Mouse (Mus musculus) CH12.LX (cell line): ENCODE results near the gene Caln1. TPM values are rescaled to one million over a fixed set of nuclear protein-coding genes. Genes with fewer than 3 reads are reported as not detected.

Experiments used
- DNase-seq: peaks from one replicate; pipeline ENCODE4 v3.0.0-alpha.2; 2013; ENCODE audit errors: extremely low read depth
- H3K27ac ChIP-seq: 2 replicates; pipeline ENCODE4 v1.5.1; 2012; ENCODE audit warnings: low read depth, mild to moderate bottlenecking, control low read depth, moderate library complexity; ENCODE audit not compliant: insufficient read depth
- H3K27me3 ChIP-seq: replicated peaks from 2 replicates; pipeline ENCODE3; 2012; ENCODE audit warnings: inconsistent platforms
- H3K36me3 ChIP-seq, 2 experiments: replicated peaks in 1 of 2; 2 replicates each; pipeline versions ENCODE3 to v1.6.1; 2012; ENCODE audit warnings: inconsistent platforms in 1 of 2, low read length in 1 of 2, mild to moderate bottlenecking in 1 of 2, mixed read lengths in 1 of 2, moderate library complexity in 1 of 2; ENCODE audit not compliant: control insufficient read depth in 1 of 2, insufficient read depth in 1 of 2
- H3K4me1 ChIP-seq, 2 experiments: 2 replicates each; pipeline ENCODE4 v1.6.1; 2012; ENCODE audit warnings: inconsistent platforms in 1 of 2, moderate library complexity in 1 of 2; ENCODE audit not compliant: insufficient read depth in 2 of 2, control insufficient read depth in 1 of 2
- H3K4me2 ChIP-seq: 2 replicates; pipeline ENCODE4 v1.6.1; 2012; ENCODE audit warnings: low read depth, mild to moderate bottlenecking, control low read depth; ENCODE audit not compliant: poor library complexity, insufficient read depth, severe bottlenecking
- H3K4me3 ChIP-seq, 3 experiments: fragments of 150-350 bp in 1 of 3; sonication (generic) in 1 of 3; replicated peaks in 1 of 3; 2 replicates each; pipeline versions ENCODE3 to v1.5.1; 2011 to 2012; ENCODE audit warnings: low read depth in 2 of 3, low read length in 2 of 3, mild to moderate bottlenecking in 2 of 3, moderate library complexity in 2 of 3, control low read depth in 1 of 3, improper control_type of control experiment in 1 of 3, inconsistent platforms in 1 of 3, mixed read lengths in 1 of 3; ENCODE audit not compliant: poor library complexity in 1 of 3
- H3K79me2 ChIP-seq: replicated peaks from 2 replicates; pipeline ENCODE4 v1.6.1; 2012; ENCODE audit warnings: mild to moderate bottlenecking, moderate library complexity; ENCODE audit not compliant: control insufficient read depth, poor library complexity, insufficient read depth, severe bottlenecking; ENCODE audit errors: extremely low read depth
- H3K9ac ChIP-seq: 2 replicates; pipeline ENCODE4 v1.6.1; 2012; ENCODE audit warnings: low read depth, mild to moderate bottlenecking, control low read depth, moderate library complexity; ENCODE audit not compliant: insufficient read depth
- H3K9me3 ChIP-seq: replicated peaks from 2 replicates; pipeline ENCODE3; 2012; ENCODE audit warnings: low read length, inconsistent platforms, mixed read lengths
- BHLHE40 ChIP-seq: IDR thresholded peaks from 2 replicates; pipeline ENCODE4 v1.6.1; 2011; ENCODE audit warnings: mild to moderate bottlenecking, low read depth, low read length, improper control_type of control experiment
- CHD1 ChIP-seq: IDR thresholded peaks from 2 replicates; pipeline ENCODE4 v1.6.1; 2012; ENCODE audit warnings: low read depth, low read length, improper control_type of control experiment, inconsistent platforms
- CTCF ChIP-seq, 2 experiments: IDR thresholded peaks in 1 of 2; conservative IDR thresholded peaks in 1 of 2; 2 replicates each; pipeline ENCODE4 v1.5.1; 2011 to 2012; ENCODE audit warnings: low read depth in 2 of 2, low read length in 2 of 2, improper control_type of control experiment in 1 of 2, inconsistent platforms in 1 of 2, mild to moderate bottlenecking in 1 of 2, moderate library complexity in 1 of 2
- EP300 ChIP-seq: IDR thresholded peaks from 2 replicates; pipeline ENCODE4 v1.6.1; 2011; ENCODE audit warnings: low read length, improper control_type of control experiment
- ETS1 ChIP-seq: conservative IDR thresholded peaks from 2 replicates; pipeline ENCODE4 v1.6.1; 2012; ENCODE audit warnings: low read depth, mild to moderate bottlenecking, inconsistent platforms, low read length, improper control_type of control experiment, moderate library complexity
- HCFC1 ChIP-seq: IDR thresholded peaks from 2 replicates; pipeline ENCODE4 v1.6.1; 2012; ENCODE audit warnings: low read depth, mild to moderate bottlenecking, inconsistent platforms, low read length, improper control_type of control experiment
- IRF4 ChIP-seq: IDR thresholded peaks from 2 replicates; pipeline ENCODE4 v1.6.1; 2014; ENCODE audit warnings: low read depth, mild to moderate bottlenecking, inconsistent platforms, low read length, improper control_type of control experiment
- JUN ChIP-seq: IDR thresholded peaks from 2 replicates; pipeline ENCODE4 v1.6.1; 2011; ENCODE audit warnings: low read depth, mild to moderate bottlenecking, low read length, improper control_type of control experiment, moderate library complexity; ENCODE audit not compliant: insufficient read depth
- JUND ChIP-seq: conservative IDR thresholded peaks from 2 replicates; pipeline ENCODE4 v1.6.1; 2011; ENCODE audit warnings: low read depth, low read length, improper control_type of control experiment
- MAFK ChIP-seq: IDR thresholded peaks from 2 replicates; pipeline ENCODE4 v1.6.1; 2011; ENCODE audit warnings: low read length, improper control_type of control experiment; ENCODE audit not compliant: insufficient replicate concordance
- MEF2A ChIP-seq: IDR thresholded peaks from 2 replicates; pipeline ENCODE4 v1.6.1; 2014; ENCODE audit warnings: low read depth, mild to moderate bottlenecking, inconsistent platforms, low read length, improper control_type of control experiment, borderline replicate concordance
- MXI1 ChIP-seq: IDR thresholded peaks from 2 replicates; pipeline ENCODE4 v1.6.1; 2011; ENCODE audit warnings: mild to moderate bottlenecking, low read depth, low read length, improper control_type of control experiment
- MYC ChIP-seq: IDR thresholded peaks from 2 replicates; pipeline ENCODE4 v1.6.1; 2011; ENCODE audit warnings: low read depth, mild to moderate bottlenecking, improper control_type of control experiment, low read length
- NRF1 ChIP-seq: IDR thresholded peaks from 2 replicates; pipeline ENCODE4 v1.6.1; 2014; ENCODE audit warnings: low read depth, mild to moderate bottlenecking, inconsistent platforms, low read length, improper control_type of control experiment, moderate library complexity
- POLR2A ChIP-seq: IDR thresholded peaks from 2 replicates; pipeline ENCODE4 v1.6.1; 2011; ENCODE audit warnings: low read depth, mild to moderate bottlenecking, improper control_type of control experiment, low read length
- POLR2AphosphoS2 ChIP-seq: IDR thresholded peaks from 2 replicates; pipeline ENCODE4 v1.6.1; 2011; ENCODE audit warnings: low read depth, low read length, improper control_type of control experiment
- USF1 ChIP-seq: IDR thresholded peaks from 2 replicates; pipeline ENCODE4 v1.6.1; 2014; ENCODE audit warnings: low read depth, mild to moderate bottlenecking, inconsistent platforms, low read length, improper control_type of control experiment
- ZC3H11A ChIP-seq: IDR thresholded peaks from 2 replicates; pipeline ENCODE4 v1.6.1; 2012; ENCODE audit warnings: low read depth, mild to moderate bottlenecking, inconsistent platforms, low read length, improper control_type of control experiment
- ZNF384 ChIP-seq: IDR thresholded peaks from 2 replicates; pipeline ENCODE4 v1.6.1; 2012; ENCODE audit warnings: low read depth, low read length, improper control_type of control experiment, inconsistent platforms
- dilution Hi-C: fragments of 300-500 bp; cut with MboI; formaldehyde crosslinking; loops from 2 replicates; pipeline ENCODE4 v1.14.3; 2020; ENCODE audit warnings: low sequenced_read_pairs; ENCODE audit not compliant: extremely low pct_unique_long_range_greater_than_20kb, extremely low pct_ligation_motif_present
- in situ Hi-C: fragments of 300-500 bp; cut with MboI; formaldehyde crosslinking; loops from 3 replicates; pipeline ENCODE4 v1.14.3; 2019; ENCODE audit warnings: low sequenced_read_pairs, low pct_ligation_motif_present, low pct_unique_long_range_greater_than_20kb, mixed read lengths
- polyA plus RNA-seq: library from polyadenylated mRNA; unstranded; fragments of >175 nt; gene quantifications from 2 replicates; pipeline ENCODE4 v1.2.1, GENCODE M21; 2012; ENCODE audit warnings: low read depth; ENCODE audit not compliant: insufficient read length
- total RNA-seq, 2 experiments: library from RNA; depleted of rRNA; stranded (reverse); fragments of 300-350 nt in 1 of 2; fragments of >200 nt in 1 of 2; gene quantifications; 2 replicates each; pipeline ENCODE4 v1.2.3; 2012 to 2014

Gene Caln1
- total and polyA plus RNA-seq, 3 experiments: under 0.01 TPM; not detected in 2

DNA sequence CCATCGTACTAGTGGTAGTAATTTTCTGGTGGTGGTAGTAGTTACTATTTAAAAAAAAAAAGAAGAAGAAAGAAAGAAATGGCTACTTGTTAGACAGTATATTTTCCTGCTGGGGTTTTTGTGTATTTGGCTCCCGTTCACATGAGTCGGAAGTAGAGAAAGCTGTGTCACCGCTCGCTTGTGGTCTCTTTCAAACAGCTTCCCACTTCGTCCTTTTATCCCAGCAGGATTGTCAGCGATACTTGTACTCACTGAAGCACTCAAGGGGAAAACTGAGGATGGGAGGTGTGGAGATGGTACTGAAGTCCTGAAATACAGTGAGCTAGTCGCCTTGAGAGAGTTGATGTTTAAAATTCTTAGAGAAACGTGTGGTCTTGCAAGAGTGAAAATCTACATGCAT, 40.9 kb upstream of the Caln1 start:
- Histone ChIP-seq H3K36me3 (peaks cover 35 to 71% of the 10 kb centered on the region in 2 experiments), H3K27ac (no peak overlapping the region), H3K4me3 (no peak overlapping the region), H3K4me2 (no peak overlapping the region), H3K79me2 (no peaks in the 10 kb centered on the region), H3K9me3 (peaks cover 2% of the 10 kb centered on the region), H3K9ac (no peak overlapping the region), H3K4me1 (no peaks in the 10 kb centered on the region), H3K27me3 (no peaks in the 10 kb centered on the region)
- no peak for DNase-seq
- TF ChIP-seq MAFK (no peak), JUND (no peak)
- dilution Hi-C loops: no loop called here
- in situ Hi-C loops: no loop called here

DNA sequence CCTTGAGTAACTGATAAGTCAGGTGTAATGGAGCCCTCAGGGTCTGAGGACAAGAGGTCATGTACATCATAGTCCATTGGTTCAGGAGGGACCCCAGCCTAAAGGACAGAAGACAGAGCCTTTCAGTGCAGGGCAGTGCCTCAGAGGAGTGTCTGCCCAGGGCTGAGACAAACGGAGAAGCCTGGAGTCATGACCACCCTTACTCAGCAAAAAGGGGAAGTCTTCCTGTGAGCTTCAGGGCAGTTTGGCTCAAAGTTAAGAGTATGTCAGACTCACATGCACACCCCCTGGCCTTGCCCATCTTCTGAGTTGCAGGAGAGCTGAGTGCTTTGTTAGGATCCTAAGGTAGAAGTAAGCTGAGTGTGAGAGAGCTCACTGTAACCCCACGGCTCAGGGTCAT, 39.4 kb upstream of the Caln1 start:
- H3K4me1 ChIP-seq: no peaks in the 10 kb centered on the region
- no peak overlapping the region for H3K4me3 ChIP-seq
- H3K36me3 ChIP-seq: peaks cover 32 to 72% of the 10 kb centered on the region in 2 experiments
- TF ChIP-seq EP300: no peak
- TF ChIP-seq CHD1: no peak
- no peak for TF ChIP-seq MXI1
- TF ChIP-seq POLR2A: no peak
- TF ChIP-seq MEF2A: no peak
- no peak for TF ChIP-seq POLR2AphosphoS2
- no peak for TF ChIP-seq JUND
- no peak for TF ChIP-seq IRF4
- no peak for TF ChIP-seq HCFC1
- no peak for TF ChIP-seq NRF1
- no peak for TF ChIP-seq ZC3H11A
- no peak for TF ChIP-seq ZNF384
- TF ChIP-seq ETS1: no peak
- no peak for TF ChIP-seq CTCF (conservative IDR thresholded peaks at IDR 0.05 in 1 of 2, IDR thresholded peaks at IDR 0.05 in 1 of 2; ENCODE audit: low read depth in 2 of 2, low read length in 2 of 2)
- no peak for TF ChIP-seq BHLHE40
- no peak for TF ChIP-seq USF1
- no peak for TF ChIP-seq JUN
- no peak for TF ChIP-seq MYC
- no peaks in the 10 kb centered on the region for H3K79me2 ChIP-seq
- dilution Hi-C loops (no loop called here), in situ Hi-C loops (no loop called here)
- DNase-seq: no peak
- peaks cover 2% of the 10 kb centered on the region for H3K9me3 ChIP-seq
- no peak overlapping the region for H3K4me2 ChIP-seq
- H3K9ac ChIP-seq: no peak overlapping the region
- no peaks in the 10 kb centered on the region for H3K27me3 ChIP-seq
- H3K27ac ChIP-seq: no peak overlapping the region
